Mouse (Mus musculus) MN1 (cell line): ENCODE measurements around the gene Lrrc31.

Experiments used
- DNase-seq: peaks from one replicate; pipeline ENCODE4 v3.0.0-alpha.2; 2016; ENCODE audit warnings: low spot score

The Lrrc31 gene

GRCm38 (mm10) chr3:30690976-30691375 is 8.7 kb downstream of the Lrrc31 start:
- DNase-seq, result no peak

GRCm38 (mm10) chr3:30687216-30687615 is 12.4 kb downstream of the Lrrc31 start:
- DNase-seq, result no peak

DNA sequence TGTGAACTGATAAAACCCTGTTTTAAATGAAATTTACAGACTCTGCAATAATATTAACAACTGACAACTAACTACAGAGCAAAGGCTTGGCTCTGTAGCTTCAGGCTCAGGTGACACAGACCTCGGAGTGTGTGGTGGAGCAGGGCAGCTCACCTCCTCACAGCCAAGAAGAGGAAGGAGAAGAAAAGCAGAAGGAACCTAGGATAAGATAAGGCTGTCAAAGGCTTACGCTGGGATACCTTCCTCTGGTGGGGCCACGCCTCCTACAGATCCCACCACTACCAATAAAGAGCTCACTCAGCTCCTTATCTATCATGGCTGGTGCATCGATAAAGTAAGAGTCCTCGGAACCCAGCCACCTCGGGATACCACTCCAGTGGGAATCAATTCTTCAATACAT is 16.5 kb downstream of the Lrrc31 start:
- no peak for DNase-seq

DNA sequence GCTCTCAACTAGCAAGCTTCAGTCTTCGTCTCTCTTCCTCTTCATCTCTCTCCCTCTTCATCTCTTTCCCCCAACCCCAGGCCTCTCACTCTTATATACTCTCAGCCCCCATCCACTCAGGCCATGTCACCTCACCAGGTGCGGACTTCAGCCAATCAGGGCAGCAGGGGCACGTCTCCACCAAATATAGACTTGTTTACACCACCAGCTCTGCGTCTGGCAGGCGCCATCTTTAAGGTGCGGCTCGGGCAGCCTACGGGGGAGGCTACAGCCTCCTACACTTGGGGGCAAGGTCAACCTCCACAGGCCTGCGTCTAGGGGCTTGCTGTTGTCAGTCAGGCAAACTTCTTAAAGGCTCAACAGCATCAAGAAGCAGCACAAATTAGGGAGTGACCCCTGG is 41.2 kb downstream of the Lrrc31 start:
- no peak for DNase-seq

GRCm38 (mm10) chr3:30655937-30656336 is 43.7 kb downstream of the Lrrc31 start:
- DNase-seq, result no peak

- no peak for DNase-seq
Measured at GRCm38 (mm10) chr3:30650062-30650841, 49.4 kb downstream of the Lrrc31 start.

DNA sequence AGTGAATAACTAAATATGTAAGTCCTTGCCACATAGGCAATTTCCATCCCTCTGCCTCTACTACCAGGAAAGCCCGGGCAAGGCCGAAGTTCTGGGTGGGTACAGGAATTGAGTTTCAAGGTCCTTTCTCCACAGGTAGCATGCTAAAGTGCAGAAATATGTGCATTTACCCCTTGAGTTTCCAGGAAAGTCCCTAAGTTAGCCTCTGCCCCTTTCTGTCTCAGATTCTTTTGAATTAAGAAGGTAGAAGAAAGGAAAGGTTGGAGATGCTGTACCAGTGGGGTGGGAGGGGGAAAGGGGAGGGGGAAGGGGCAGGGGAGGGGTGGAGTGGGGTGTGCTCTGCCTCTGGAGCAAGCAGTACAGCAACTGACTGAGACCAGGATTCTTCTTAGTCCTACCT is 51.2 kb downstream of the Lrrc31 start:
- no peak for DNase-seq

DNA sequence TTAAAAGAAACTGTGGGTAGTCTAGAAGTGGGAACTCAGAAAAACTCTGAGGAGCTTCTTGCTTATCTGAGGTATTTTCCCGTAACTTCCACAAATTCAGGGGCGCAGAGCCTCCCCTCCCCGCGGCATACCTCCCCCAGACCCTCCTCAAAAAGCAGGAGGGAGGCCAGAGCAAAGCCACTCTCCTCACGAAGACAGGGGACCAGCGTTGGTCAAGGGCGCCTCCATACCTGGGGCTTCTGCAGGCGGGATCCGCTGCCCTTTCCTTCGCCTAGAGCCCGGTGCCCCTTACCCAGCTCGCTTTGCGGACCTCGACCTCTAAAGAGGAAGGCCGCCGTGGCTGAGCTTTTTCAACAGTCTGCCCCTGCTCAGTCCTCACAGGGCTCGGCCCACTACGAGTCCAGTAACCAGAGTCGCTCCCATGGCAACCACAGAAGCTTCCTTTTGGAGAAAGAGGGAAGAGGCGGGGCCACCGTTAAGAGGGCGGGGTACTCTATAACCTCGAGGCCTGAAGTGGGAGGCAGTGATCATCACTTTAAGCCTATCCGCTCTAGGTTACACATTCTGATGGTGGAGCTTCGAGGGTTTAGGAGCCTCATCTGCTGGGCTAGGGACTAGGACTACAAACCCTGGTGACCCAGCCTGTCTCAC is 52.1 kb downstream of the Lrrc31 start, which contains the start of gene Lrrc34:
Lrrc34 (minus strand) TSS at position 430 of the 651 bp plus-strand sequence.
- no peak for DNase-seq

GRCm38 (mm10) chr3:30646761-30647160 is 52.9 kb downstream of the Lrrc31 start:
- no peak for DNase-seq

- DNase-seq, result no peak
Measured at GRCm38 (mm10) chr3:30644207-30644606, 55.4 kb downstream of the Lrrc31 start, which contains the start of gene Lrriq4. Gene Lrriq4 (plus strand): TSS chr3:30644507.

DNA sequence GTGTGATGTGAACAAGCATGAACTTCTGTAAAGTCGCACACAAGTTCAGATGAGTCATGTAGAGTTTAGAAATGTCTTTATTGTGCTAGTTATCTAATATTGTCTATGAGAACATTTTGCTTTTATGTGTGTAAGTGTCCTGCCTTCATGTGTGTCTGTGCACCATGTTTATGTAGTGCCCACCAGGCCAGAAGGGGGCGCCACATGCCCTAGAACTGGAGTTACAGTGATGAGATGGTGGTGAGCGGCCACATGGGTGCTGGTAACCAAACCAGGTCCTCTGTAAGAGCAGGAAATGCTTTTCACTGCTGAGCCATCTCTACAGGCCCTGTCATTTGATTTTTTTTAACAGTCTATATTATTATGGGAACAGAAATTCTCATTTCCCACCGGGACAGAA is 64.0 kb downstream of the Lrrc31 start:
- no peak for DNase-seq

- DNase-seq, result no peak
Measured at GRCm38 (mm10) chr3:30633681-30634080, 66.0 kb downstream of the Lrrc31 start.
